16 mouse cellular contexts compared by ENCODE assay signal in genomic region chr3:147455383-147455782, GRCm38 (mm10).
"Had no signal": no experiment of that assay in that cellular context is flagged by ENCODE, and none has a peak within 500 bp of the region (broad histone marks: within the 10 kb centered on the region; RNA-seq: fewer than 3 reads in every experiment).

No protein-coding gene starts in this region.

- DNase-seq: kidney, adult 2 months; kidney, postnatal 25 days; layer of hippocampus, adult 9-11 months; layer of hippocampus, postnatal 36 days; lung, embryonic 14.5 days; lung, postnatal 10 days; lung, postnatal 4 days; spleen, adult 18-20 months; thymus, adult 18-20 months; thymus, postnatal 14 days had no signal

- H3K4me2 ChIP-seq: kidney, embryonic 15.5 days; limb, embryonic 15.5 days; liver, embryonic 12.5 days; lung, embryonic 14.5 days; neural tube, embryonic 15.5 days had no signal

- ATAC-seq: liver, embryonic 12.5 days had no signal

- H3K27ac ChIP-seq: kidney, embryonic 15.5 days; limb, embryonic 15.5 days; liver, embryonic 12.5 days; midbrain, embryonic 10.5 days; neural tube, embryonic 15.5 days had no signal

- H3K36me3 ChIP-seq: kidney, embryonic 15.5 days; limb, embryonic 15.5 days; liver, embryonic 12.5 days; midbrain, embryonic 10.5 days; neural tube, embryonic 15.5 days had no signal

- H3K9ac ChIP-seq: kidney, embryonic 15.5 days; limb, embryonic 15.5 days; liver, embryonic 12.5 days; lung, embryonic 14.5 days; neural tube, embryonic 15.5 days had no signal

- H3K9me3 ChIP-seq: kidney, embryonic 15.5 days; limb, embryonic 15.5 days; liver, embryonic 12.5 days; midbrain, embryonic 10.5 days; neural tube, embryonic 15.5 days had no signal

- H3K4me3 ChIP-seq: kidney, embryonic 15.5 days; limb, embryonic 15.5 days; liver, embryonic 12.5 days; midbrain, embryonic 10.5 days; myocyte; neural tube, embryonic 15.5 days had no signal

- H3K4me1 ChIP-seq: liver, embryonic 12.5 days; neural tube, embryonic 15.5 days had no signal

- H3K27me3 ChIP-seq: kidney, embryonic 15.5 days; limb, embryonic 15.5 days; liver, embryonic 12.5 days; neural tube, embryonic 15.5 days had no signal
